Mouse (Mus musculus) activated CD4-positive, CD25-positive, alpha-beta regulatory T cell, adult 9 weeks (primary cell): ENCODE results near the gene Rem2. TPM values are rescaled to one million over a fixed set of nuclear protein-coding genes. Genes with fewer than 3 reads are reported as not detected.

Experiments used
- polyA plus RNA-seq: library from polyadenylated mRNA; unstranded; fragments of 100-300 nt; shearing (Covaris generic); gene quantifications from one replicate; pipeline ENCODE4 v1.2.1, GENCODE M21; 2017

The Rem2 gene
- 0.57 TPM for polyA plus RNA-seq

DNA sequence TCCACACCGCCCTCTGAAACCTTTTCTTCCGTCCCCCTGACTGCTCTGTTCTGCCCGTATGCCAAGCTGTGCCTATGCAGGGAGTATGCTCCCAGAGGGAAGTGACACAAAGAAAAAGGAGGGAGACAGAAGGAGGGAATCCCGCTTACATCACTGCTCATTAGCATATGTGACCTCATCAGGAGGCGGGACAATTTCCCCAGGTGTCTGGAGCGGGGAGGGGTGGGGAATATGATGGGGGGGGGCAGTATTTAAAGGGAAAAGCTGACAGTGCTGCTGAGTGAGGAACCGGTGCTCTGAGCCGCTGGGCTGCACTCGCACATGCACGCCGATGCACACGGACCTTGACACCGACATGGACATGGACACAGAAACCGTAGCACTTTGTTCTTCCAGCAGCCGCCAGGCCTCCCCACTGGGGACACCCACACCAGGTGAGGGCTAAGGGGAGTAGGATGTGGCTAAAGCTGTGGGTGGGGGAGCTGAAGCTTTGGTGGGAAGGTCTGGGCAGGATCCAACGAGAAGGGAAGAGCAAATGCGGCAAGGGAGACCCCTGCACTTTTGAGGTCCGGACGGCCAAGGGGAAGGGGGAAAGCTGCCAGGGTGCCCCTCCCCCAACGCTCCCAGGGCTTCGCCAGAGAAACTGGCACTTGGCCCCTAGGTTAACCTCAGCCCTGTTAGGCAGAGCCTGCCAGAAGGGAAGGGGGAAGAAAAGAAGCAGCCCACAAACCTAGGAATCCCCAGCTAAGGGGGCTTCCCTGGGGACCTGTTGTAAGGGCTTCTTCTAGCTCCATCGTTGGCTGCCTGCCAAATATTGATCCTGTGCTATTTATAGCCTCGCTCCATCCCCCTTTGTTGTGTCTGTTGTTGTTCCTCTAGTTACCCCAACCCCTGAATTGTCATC lies at the start of gene Rem2:
Gene Rem2, plus strand, starts transcription at position 160 of the 904 bp plus-strand sequence.

DNA sequence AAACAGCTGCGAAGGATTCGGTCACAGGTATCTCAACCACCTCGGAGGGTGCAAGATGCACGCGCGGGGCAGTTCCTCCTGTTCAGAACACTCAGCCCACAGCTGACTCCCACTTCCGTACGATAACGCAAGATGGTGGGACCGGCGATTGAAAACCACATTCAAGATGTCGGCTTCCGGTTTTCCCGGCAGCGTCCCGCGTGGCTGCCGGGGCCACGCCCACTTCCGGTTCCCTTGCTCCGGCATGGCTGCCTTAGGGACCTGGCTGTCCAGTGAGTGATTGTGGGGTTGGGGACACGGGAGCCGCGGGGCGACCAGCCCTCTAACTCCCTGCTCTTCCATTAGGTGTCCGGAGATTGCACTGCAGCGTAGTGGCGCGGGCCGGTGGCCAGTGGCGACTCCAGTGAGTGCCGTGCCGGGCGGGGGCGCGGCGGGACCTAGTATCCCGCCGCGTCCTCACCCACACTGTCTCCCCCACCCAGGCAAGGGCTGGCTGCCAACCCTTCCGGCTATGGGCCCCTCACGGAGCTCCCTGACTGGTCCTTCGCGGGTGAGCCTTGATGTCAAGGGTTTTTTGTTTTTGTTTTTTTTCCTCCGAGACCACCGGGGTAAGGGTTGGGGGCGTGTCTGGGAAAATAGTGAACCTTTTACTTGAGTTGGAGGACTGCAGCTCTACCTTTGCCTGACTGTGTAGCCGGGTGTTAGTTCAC lies 49.1 kb upstream of the Rem2 start, which contains the start of gene Mrpl52:
Gene Mrpl52, plus strand, starts transcription at position 221 of the 710 bp plus-strand sequence.

GRCm38 (mm10) chr14:54431334-54432077 lies 44.4 kb upstream of the Rem2 start, which contains the start of gene Mmp14:
Mmp14 (plus strand) TSS chr14:54431612.

DNA sequence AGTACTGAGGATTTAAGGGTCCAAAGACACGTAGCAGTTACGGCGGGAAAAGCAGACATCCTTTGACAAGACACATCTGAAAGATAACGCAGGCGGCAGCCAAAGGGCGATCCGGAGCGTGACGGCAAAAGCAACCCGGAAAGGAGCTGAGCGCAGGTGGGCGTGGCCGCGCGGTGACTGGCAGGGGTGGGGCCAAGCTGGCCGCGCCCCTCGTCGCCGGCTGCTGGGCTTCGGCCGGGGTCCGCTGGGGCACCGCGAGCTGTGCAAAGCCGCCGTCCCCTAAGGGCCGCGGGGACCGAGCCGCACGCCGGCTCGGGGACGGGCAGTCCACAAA lies 12.0 kb upstream of the Rem2 start, which contains the start of gene Lrp10:
Gene Lrp10, plus strand, starts transcription at position 179 of the 334 bp plus-strand sequence.

Other genes with a start within 250 kb of the Rem2 start
- gene Dad1, start 222.0 kb upstream of the Rem2 start, polyA plus RNA-seq, result 509 TPM
- gene Abhd4, start 221.9 kb upstream of the Rem2 start, polyA plus RNA-seq, result 33.1 TPM
- gene Olfr49, start 191.2 kb upstream of the Rem2 start, polyA plus RNA-seq, result 0.09 TPM
- 73.2 TPM for gene Oxa1l, start 115.3 kb upstream of the Rem2 start, polyA plus RNA-seq
- 1.5 TPM for gene Slc7a7, start 58.3 kb upstream of the Rem2 start, polyA plus RNA-seq
- 264 TPM for gene Mrpl52, start 49.2 kb upstream of the Rem2 start, polyA plus RNA-seq
- 1.1 TPM for gene Mmp14, start 44.5 kb upstream of the Rem2 start, polyA plus RNA-seq
- gene Lrp10, start 12.0 kb upstream of the Rem2 start, polyA plus RNA-seq, result 68.2 TPM
- gene Prmt5, start 41.4 kb downstream of the Rem2 start, polyA plus RNA-seq, result 45.8 TPM
- gene Haus4, start 78.5 kb downstream of the Rem2 start, polyA plus RNA-seq, result 24.7 TPM
- 0.28 TPM for gene Ajuba, start 101.5 kb downstream of the Rem2 start, polyA plus RNA-seq
- gene 4931414P19Rik, start 129.9 kb downstream of the Rem2 start, polyA plus RNA-seq, result 6.1 TPM
- 259 TPM for gene Psmb5, start 141.9 kb downstream of the Rem2 start, polyA plus RNA-seq
- gene Psmb11, start 145.3 kb downstream of the Rem2 start, polyA plus RNA-seq, result not detected
- gene Gm17606, start 164.9 kb downstream of the Rem2 start, polyA plus RNA-seq, result not detected
- gene Cdh24, start 165.3 kb downstream of the Rem2 start, polyA plus RNA-seq, result 0.49 TPM
- gene 1700123O20Rik, start 210.1 kb downstream of the Rem2 start, polyA plus RNA-seq, result 91.3 TPM
- 116 TPM for gene Acin1, start 210.8 kb downstream of the Rem2 start, polyA plus RNA-seq
- gene Gm29776, start 222.7 kb downstream of the Rem2 start, polyA plus RNA-seq, result not detected
- not detected for gene Cebpe, start 236.1 kb downstream of the Rem2 start, polyA plus RNA-seq